Mouse (Mus musculus) right cerebral cortex, postnatal 4 days (tissue): ENCODE measurements around the gene Mrps7.

ENCODE experiments used
- DNase-seq: peaks from one replicate; pipeline ENCODE4 v3.0.0-alpha.2; 2022

Gene Mrps7

DNA sequence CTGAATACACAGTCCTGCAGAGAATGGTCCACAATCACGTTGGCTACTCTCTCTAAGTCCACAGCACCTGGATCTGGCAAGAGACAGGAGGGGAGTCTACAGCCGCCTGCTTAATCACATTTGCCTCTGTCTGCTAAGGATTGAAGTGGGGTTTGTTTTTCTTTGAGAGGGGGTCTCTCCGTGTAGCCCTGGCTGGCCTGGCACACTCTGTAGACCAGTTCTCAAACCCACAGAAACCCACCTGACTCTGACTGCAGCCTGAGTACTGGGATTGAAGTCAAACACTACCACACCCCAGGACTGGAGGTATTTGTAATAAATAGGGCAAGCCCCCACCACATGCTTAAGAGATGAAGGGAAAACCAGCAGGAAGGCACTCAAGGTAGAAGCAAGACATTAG lies 5.9 kb downstream of the Mrps7 start:
- DNase-seq = no peak

DNA sequence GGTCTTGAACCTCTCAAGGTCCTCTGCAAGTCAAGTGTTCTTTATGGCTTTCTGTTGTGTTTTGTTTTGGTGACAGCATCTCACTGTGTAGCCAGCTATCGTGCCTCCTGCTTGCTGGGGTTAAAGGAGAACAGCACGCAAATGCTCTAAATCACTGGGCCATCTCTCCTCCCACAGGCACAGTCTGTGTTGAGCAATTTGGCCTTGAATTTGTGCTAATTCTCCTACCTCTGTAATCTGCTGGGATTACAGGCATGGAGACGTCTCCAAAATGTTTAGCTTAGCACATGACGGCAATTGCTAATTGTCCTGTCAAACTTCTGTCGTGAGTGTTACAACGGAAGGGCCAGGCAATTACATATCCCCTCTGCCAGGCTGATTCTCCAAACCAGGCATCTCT lies 7.4 kb downstream of the Mrps7 start:
- DNase-seq = no peak

DNA sequence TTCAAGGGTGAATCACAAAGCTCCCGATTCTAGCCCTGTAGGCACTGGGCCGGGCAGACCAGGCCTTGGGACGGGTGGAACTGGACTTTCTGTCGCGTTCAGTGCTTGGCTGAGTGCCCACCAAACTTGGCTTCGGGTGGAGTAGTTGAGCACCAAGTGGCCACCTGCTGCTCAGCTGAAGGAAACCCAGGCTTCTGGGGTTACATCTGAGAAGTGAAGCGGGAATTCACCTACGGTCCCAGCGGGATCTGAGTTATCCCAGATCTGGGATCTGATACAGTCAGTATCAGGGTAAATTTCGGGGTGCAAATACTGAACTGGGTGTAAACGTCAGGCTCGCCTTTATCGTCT lies 8.3 kb downstream of the Mrps7 start:
- peak; percentile 77 for DNase-seq

DNA sequence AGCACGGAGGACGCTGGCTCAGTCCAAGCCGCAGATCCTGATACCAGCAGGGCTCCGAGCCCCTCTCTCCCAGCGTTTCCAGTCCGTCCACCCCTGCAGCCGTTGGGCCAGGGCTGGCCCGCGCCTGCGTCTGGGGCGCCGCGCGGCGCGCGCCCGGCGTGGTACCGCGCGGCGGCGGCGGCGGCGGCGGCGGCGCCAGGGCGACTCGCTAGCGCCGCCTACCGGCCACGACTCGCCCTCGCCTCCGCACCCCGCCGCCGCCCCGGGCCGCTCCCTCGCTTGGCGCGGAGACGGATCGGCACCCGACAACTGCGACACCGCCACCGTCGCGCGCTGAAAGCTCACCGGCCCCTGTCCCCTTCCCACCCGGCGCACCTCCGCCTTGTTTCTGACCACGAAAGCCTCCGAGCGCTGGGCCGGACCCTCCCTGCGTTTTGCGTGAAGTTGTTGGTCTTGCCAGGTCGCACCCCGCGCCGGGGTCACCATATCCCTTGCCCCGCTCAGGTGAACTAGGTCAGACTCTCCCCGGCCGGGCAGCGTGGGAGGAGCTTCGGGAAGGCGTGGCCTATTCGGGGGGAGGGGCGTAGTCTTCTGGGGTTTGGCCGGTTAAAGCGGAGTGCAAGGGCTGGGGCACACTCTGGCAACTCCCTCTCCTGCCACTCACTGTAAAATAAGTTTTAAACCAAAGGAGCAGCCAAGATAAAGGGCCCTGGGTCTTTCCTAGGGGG lies 8.8 kb downstream of the Mrps7 start, which contains the start of gene Mif4gd:
Gene Mif4gd (minus strand): TSS at position 560 of the 728 bp plus-strand sequence.
- DNase-seq = peak; percentile 74

DNA sequence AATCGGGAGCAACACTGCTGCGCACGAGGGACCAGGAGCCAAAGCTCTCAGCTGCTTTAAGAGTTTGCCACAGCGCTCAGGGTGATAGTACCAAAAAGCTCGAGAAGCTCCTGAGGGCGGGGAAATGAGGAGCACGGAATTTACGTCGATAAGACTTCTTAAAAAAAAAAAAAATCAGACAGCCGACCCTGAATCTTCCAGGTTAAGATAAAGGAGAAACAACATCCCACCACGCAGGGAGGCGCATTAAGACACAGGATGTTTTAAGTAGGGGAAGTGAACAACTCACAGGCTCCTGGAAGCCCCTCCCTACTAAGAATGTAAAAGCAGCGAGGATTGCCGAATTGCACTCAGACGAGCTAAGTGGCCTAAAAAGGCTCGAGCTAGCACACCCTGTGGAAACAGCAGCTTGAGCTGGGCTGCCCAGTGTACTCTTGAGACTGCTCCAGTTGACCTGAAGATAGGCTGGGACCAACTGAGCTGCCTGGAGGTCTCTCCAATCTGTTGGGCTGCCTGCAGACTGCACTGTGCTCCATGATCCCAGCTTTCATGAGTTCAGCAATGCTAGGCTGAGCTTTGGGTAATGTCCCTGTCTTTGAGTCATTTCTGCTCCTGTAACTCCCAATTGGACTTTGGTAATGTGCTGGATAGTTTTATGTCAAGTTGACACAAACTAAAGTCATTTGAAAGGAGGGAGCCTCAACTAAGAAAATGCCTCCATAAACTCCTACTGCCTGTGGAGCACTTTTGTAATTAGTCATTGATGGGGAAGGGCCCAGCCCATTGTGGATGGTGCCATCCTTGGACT lies 9.6 kb downstream of the Mrps7 start:
- no peak for DNase-seq

DNA sequence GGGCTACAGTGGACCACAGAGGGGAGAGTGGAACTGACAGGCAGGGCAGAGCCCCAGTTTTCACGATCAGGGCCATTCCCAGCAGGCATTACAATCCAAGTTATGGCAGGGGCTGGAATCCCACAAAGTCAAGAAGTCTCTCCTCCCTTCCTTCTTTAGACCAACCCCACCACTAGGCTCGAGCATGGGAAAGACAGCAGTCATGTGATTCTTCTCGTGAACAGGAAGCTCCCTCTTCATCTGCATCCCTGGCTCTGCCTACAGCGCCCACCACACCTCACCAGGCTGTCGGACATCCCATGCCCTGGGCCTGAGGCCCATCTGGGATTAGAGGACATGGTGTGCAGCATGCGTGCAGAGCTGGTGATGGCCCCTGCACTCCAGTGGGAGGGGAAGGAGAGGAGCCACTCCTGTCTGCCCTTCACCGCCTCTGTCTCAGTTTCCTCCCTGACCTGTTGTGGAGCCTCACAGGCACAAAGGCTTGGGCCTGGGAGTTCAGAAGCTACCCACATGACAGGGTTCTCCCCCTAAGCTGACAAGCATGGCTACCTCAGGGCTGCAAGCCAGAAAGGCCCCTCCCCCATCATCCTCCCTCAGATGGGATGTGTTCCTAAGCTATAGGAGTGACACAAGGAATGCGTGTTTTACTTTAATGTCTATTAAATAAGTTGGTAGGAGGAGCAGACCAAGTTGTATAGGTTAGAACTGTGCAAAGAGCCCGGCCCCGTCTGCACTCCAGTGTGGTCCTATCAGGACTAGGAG lies 10.8 kb downstream of the Mrps7 start:
- DNase-seq = no peak

DNA sequence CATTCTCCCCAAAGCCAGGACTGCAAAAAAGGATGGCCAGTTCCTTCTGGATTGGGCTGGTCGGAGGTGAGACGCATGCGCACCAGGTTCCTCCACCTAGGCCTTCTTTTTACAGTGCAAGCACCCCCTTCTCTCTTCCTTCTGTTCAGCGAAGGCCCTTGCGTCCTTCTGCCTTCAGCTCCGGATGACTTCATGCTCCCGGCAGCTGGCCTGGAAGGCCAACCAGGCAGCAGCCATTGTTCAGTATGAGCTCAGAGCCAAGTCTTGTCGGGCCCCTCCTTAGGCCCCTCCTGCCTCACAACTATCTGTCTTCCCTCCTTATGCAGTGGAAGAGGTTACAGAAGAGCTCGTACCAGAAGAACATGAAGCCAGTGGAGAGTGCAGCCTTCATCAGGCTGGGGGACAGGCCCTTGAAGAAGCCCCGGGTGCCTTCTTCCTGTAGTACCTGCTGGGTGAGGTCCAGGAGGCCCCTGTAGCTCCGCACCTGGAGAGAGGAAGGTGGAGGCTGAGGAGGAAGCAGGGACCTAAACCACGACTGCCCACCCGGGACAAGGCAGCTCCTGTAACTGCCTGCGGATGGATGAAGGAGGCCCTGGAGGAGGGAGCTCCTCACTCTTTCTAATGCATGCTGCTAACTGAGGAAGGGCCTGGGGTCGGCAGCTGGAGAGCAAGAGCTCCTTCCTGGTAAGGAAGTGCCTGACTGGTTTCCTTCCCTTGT lies 11.5 kb downstream of the Mrps7 start:
- DNase-seq = no peak

DNA sequence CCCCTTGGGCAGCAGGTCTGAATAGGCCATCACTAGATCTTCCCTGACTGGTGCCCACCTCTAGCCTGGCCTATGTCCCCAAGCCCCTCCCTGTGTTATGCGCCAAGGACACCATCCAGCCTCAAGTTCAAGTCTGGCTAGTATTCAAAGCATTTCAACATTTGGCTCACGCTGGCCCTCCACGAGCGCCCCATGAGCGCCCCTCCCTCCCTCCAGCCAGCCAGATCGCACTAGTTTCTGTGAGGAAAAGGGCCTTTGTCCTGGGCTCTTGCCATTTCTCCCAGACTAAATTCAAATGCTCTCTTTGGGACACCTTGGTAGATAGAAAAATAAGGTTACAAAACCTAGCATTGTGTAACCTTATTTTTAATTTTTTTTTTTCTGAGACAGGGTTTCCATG lies 12.2 kb downstream of the Mrps7 start:
- DNase-seq = no peak

DNA sequence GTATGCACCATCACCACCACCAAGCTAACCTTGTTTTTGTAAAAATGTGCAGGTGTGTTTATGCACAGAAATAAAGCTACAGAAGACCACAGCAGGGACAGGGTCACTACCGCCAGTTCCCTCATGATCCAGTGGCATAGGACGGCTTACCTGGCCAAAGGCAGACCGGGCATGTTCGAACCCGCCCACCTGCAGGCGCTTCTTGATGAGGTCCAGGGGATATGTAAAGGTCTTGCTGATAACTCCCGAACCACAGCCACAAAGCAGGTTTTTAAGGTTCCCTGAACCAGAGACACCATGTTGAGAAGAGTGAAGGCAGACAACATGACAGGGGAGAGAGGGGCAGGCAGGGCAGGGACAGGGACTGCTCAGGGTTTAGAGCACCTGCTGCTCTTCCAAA lies 12.6 kb downstream of the Mrps7 start:
- DNase-seq = no peak

DNA sequence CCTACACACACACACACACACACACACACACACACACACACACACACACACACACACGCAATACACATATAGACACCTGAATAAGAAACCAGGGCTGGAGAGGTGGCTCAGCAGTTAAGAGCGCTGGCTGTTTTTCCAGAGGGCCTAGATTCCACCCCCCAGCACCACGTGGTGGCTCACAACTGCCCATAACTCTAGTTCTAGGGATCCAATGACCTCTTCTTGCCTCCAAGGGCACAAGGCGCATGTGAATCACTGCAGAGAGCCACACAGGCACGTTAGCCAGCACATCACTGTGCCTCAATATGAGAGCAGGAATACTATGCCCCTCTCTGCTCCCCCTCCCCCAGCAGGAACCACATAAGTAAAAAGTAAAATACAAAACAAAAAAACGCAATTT lies 13.2 kb downstream of the Mrps7 start:
- no peak for DNase-seq

DNA sequence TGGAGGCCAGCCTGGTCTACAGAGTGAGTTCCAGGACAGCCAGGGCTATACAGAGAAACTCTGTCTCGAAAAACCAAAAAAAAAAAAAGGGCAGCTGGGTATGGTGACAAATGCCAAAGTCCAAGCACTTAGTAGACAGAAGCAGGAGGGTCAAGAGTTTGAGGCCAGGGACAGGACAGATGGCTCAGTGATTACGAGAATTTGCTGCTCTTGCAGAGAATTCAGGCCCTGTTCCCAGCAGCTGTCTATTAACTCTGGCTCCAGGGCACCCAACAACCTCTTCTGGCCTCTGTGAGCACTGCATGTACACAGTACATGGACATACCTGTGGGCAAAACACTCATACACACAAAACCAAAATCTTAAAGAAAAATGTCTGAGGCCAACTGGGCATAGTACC lies 14.3 kb downstream of the Mrps7 start:
- DNase-seq = no peak

DNA sequence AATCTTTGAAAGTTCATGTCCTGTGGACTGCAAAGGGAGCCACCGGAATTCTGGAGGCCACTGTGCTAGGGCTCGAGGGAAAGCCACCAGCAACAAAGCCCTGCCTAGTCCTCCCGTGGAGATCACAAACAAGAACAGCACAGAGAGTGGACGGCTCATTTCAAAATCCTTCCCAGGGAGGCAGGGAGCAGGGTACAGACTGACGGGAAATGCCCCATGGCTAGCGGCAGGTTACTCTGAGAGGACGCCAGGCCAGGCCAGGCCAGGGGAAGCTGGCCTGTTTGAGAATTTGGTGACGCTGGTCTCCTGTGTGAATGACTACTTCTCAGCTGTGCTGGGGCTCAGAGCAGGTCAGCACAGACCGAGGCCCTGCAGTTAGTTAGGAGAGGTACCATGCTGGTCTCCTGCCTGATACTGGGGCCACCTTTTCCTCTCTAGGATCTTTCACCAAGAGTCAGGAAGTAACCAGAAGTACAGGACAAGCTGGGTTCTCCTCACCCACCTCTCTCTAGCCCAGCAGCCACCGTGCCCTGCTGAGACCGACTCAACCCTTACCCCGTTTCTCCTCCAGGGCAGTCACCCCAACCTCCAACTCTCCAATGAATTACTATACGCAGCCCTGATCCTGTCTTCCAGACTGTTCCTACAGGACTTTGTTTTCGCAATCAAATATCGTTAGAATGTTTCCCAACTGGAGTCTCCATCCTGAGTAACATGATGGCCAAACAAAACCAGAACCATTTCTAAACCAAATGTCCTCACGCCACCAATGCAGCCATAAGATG lies 15.2 kb downstream of the Mrps7 start:
- no peak for DNase-seq

DNA sequence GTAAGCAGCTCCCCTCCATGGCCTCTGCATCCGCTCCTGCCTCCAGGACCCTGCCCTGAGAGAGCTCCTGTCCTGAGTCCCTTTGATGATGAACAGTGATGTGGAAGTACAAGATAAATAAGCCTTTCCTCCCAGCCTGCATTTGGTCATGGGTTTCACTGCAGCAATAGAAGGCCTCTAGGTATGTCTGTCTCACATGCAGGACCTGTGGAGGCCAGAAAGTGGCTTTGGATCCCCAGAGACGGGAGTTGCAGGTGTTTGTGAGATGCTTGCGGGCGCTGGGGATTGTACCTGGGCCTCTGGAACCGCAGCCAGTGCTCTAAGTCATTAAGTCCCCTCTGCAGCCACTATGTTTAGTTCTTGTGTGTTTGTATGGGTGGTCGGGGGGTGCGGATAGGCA lies 16.2 kb downstream of the Mrps7 start:
- no peak for DNase-seq

DNA sequence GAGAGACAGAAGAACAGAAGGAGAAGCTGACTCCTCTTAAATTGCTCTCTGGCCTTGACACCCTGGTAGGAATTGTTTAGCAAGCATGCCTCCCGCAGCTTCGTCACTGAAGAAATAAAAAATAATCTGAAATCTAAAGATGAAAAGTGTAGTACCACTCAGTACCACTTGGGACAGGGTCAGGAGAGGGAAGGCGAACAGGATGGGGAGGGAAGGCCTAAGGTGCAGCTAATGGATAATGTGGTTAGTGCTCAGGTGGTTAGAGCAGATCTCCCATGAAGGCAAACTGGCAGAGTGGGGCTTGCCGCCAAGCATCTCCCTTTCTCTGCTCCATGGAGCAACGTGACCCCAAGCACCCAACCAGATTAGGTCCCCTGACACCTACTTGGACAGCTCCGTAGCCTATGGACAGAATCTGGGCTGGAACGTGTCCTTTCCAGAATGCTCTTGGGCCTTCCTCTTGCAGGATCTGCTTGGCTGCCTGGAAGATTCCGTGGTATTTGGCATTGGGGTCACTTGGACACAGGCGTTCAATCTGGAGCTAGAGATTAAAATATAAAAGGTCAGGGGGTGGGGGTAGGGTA lies 19.9 kb downstream of the Mrps7 start:
- no peak for DNase-seq

DNA sequence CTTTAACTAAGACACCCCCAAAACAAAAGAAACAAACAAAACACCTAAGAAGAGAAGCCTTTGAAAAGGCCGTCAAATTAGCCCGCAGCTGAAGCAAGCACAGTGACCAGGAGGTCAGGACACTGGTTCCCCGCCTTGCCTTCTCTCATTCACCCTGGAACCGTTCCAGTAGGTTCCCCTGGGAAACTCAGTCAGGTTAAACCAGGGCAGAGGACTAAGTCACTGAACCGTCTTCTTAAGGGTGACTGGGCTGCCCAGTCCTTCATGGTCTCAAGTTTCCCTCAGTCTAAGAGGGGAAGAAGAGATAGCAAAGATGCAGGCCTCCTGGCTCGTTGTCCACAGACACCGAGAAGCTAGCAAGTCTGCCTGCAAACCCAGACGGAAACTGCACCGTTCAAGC lies 22.2 kb downstream of the Mrps7 start:
- no peak for DNase-seq

DNA sequence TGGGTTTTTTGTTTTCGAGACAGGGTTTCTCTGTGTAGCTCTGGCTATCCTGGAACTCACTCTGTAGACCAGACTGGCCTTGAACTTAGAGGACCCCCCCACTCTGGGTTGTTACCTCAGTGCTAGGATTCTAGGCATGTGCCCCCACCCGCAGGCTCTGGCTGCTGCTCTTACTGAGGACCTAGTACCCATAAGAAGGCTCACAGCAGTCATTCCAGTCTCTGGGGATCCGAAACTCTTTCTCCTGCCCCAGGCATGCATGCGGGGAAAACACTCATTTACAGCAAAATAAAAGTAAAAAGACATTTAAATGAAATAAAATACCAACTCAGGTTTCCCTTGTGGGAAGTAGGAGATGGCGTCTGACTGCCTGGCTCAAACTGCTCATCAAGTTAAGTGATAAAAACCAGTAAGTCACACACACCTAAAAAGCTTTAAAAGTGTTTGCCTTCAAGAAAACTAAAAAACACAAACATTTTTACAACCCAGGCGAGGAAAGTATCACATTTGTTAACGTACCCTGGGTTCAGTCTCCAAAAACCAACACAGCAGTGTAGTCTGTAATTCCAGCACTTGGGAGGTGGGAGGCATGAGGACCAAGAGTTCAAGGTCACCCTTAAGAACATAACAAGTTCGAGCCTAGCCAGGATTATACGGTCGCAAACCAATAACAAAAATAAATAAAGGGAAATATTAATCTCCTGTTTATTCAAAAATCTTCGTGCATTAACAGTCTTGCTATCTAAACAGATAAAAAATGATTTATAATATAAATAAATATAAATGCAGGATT lies 23.3 kb downstream of the Mrps7 start:
- no peak for DNase-seq

DNA sequence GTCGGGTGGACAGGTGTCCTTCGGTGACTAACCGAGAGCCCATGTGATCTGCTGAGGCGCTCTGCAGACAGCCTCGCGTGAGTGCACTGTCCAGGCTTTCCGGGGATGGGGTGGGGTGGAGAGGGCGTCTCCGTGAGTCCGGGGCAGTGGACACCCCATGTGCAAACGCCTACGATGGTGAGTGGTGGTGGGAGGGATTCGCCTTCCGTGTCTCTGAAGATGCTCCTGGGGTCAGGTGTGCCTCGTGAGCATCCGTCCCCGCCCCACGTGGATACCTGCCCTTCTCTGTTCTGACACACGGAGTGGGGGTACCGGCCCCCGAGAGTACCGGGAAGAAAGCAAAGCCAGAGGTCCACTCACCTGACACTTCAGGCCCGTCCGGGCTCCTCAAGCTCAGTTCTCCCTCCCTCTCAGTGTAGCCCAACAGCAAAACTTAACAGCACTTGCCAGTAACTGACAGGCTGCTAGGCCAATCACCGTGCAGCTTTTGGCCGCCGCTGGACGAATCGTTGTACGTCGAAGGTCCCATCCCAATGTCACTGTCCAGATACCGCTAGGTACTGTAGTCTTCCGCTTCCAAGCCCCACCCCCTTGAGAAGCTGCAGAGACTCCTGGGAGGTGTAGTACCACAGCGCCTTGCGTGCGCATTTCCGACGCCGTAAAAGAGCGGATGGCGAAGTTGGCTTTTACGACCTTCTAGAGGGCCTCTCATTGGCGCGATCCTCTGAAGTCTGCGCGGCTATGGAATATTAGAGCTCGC lies 24.2 kb downstream of the Mrps7 start, which contains the start of gene Slc25a19:
Gene Slc25a19 (minus strand): TSS at position 591 of the 760 bp plus-strand sequence.
- peak; percentile 97 for DNase-seq

DNA sequence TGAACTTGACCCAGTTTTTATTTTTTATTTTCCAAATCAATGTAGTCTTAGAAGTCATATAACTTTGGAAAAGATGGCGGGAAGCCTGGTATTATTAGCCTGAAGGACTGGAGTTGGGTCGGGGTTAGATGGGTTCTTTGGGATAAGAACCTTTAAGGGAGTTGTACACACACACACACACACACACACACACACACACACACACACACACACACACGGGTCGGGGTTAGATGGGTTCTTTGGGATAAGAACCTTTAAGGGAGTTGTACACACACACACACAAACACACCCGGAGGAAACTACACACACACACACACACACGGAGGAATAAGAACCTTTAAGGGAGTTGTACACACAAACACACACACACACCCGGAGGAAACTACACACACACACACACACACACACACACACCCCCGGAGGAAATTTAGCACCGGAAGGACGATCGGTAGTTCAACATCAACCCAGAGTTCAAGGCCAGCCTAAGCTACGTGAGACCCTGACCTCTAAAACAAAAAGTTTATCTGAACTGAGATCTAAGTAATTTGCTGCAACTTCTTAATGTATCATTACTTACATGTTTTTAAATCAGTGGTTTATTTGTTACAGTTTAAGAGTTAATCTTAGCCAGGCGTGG lies 24.9 kb downstream of the Mrps7 start:
- no peak for DNase-seq

DNA sequence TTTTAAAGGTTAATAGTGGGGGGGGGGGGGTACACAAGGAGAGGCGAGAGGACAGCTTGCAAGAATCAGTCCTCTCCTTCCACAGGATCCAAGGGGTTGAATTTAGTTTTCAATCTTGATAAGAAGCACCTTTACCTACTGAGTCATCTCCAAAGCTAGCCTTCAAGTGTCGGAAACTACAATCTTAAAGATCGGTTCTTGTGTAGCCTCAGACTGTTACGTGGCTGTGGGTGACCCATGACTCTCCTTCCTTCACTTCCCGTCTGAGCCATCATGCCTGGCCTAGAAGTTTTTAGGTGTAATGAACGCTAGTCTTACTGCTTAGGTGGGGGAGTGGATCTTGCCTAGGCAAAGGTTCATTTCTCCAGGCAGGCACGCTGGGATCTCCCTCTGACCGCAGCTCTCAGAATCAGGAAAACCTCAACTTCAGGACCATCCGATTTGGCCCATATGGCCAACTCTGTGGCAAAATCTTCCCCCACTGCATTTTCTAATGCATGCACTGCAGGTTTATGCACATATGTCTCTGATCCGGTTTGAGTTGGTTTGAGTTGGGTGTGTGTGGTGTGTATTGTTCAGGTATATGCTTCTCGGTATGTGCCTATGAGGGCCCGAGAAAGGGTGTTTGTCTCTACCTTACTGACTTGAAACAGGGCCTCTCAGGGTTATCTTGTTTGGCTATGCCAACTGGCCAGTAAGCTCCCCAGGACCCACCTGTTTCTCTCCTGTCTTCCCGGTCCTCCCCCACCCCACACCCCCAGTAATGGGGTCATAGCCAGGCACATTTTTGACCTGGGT lies 26.2 kb downstream of the Mrps7 start:
- DNase-seq = no peak
